9 mouse cellular contexts compared by ENCODE assay signal in the genomic region with DNA sequence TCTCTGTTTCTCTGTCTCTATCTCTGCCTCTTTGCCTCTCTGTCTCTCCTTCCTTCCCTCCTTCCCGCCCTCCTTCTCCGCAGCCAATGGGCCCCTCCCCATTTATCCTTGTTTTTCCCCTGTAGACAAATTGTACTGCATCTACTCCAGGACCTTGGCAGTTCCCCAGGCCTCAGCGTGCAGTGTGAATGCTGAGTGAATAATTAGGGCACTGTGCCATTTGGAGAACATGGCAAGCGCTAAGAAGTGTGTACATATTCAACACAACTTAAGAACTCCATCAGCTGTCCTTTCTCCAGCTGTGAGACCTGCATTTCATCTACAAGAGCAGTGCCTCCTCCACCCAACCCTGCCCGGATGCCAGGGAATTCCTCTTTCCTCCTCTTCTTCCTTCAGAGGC.
DNase-seq lines count a peak whose midpoint lies in the region; ATAC-seq lines count a peak whose summit lies in the region.
"Had no signal": no experiment of that assay in that cellular context is flagged by ENCODE, and none has a peak within 500 bp of the region (broad histone marks: within the 10 kb centered on the region; RNA-seq: fewer than 3 reads in every experiment).

No protein-coding gene starts in this region.

- no peaks in the 10 kb centered on the region for H3K9me3 ChIP-seq in midbrain, embryonic 13.5 days
- H3K9me3 ChIP-seq in midbrain, embryonic 11.5 days (ENCODE audit: control insufficient read depth, low read length): no peaks in the 10 kb centered on the region
- no peaks in the 10 kb centered on the region for H3K9me3 ChIP-seq in liver, embryonic 11.5 days (ENCODE audit: control insufficient read depth, low read length)

- no peak overlapping the region for H3K9ac ChIP-seq in midbrain, embryonic 13.5 days (replicated peaks)
- no peak overlapping the region for H3K9ac ChIP-seq in midbrain, embryonic 11.5 days (ENCODE audit: low read length)
- H3K9ac ChIP-seq in liver, embryonic 11.5 days (ENCODE audit: low read depth, low read length): no peak overlapping the region

- no peak overlapping the region for H3K27ac ChIP-seq in midbrain, embryonic 13.5 days
- H3K27ac ChIP-seq in midbrain, embryonic 11.5 days (ENCODE audit: low read depth, low read length): no peak overlapping the region
- no peak overlapping the region for H3K27ac ChIP-seq in liver, embryonic 11.5 days (ENCODE audit: low read depth, low read length)

- peak; percentile 66 for ATAC-seq in midbrain, embryonic 13.5 days
- ATAC-seq in midbrain, embryonic 11.5 days (ENCODE audit: low FRiP score): no peak
- ATAC-seq in liver, embryonic 11.5 days (replicated peaks; ENCODE audit: low FRiP score): no peak

- no peaks in the 10 kb centered on the region for H3K27me3 ChIP-seq in midbrain, embryonic 13.5 days
- no peaks in the 10 kb centered on the region for H3K27me3 ChIP-seq in midbrain, embryonic 11.5 days (ENCODE audit: control insufficient read depth, insufficient read depth, low read length)
- H3K27me3 ChIP-seq in liver, embryonic 11.5 days (replicated peaks; ENCODE audit: control insufficient read depth, insufficient read depth, low read length): no peaks in the 10 kb centered on the region
- H3K27me3 ChIP-seq: megakaryocyte, embryonic 14.5 days had no signal

- intact Hi-C loops in gastrocnemius, postnatal 14 days (cut with DNase I; ENCODE audit: low total_unique reads): no loop called here

- H3K36me3 ChIP-seq in midbrain, embryonic 13.5 days: no peaks in the 10 kb centered on the region
- no peaks in the 10 kb centered on the region for H3K36me3 ChIP-seq in midbrain, embryonic 11.5 days (ENCODE audit: control insufficient read depth, insufficient read depth, low read length)
- no peaks in the 10 kb centered on the region for H3K36me3 ChIP-seq in liver, embryonic 11.5 days (ENCODE audit: control insufficient read depth, insufficient read depth, low read length)

- no peak overlapping the region for H3K4me3 ChIP-seq in midbrain, embryonic 13.5 days (replicated peaks)
- no peak overlapping the region for H3K4me3 ChIP-seq in midbrain, embryonic 11.5 days (ENCODE audit: low read depth, low read length)
- H3K4me3 ChIP-seq in liver, embryonic 11.5 days (ENCODE audit: low read depth, low read length): no peak overlapping the region
- H3K4me3 ChIP-seq: megakaryocyte, embryonic 14.5 days had no signal

- no peak overlapping the region for H3K4me2 ChIP-seq in midbrain, embryonic 13.5 days (replicated peaks)
- H3K4me2 ChIP-seq in midbrain, embryonic 11.5 days: no peak overlapping the region
- no peak overlapping the region for H3K4me2 ChIP-seq in liver, embryonic 11.5 days

- no peaks in the 10 kb centered on the region for H3K4me1 ChIP-seq in midbrain, embryonic 13.5 days (replicated peaks)
- no peaks in the 10 kb centered on the region for H3K4me1 ChIP-seq in midbrain, embryonic 11.5 days (ENCODE audit: control insufficient read depth, insufficient read depth, low read length)
- no peaks in the 10 kb centered on the region for H3K4me1 ChIP-seq in liver, embryonic 11.5 days (replicated peaks; ENCODE audit: control insufficient read depth, insufficient read depth, low read length)
- H3K4me1 ChIP-seq: megakaryocyte, embryonic 14.5 days had no signal

- DNase-seq in gastrocnemius, postnatal 14 days: peak; percentile 54
- no peak for DNase-seq in gastrocnemius, adult 18-20 months (ENCODE audit: low spot score)
- no peak for DNase-seq in midbrain, embryonic 11.5 days (ENCODE audit: low spot score, missing footprints)
- DNase-seq in frontal cortex, postnatal 36 days (ENCODE audit: low spot score in 2 of 2): peak; percentile 16 to 18
- DNase-seq in right cerebral cortex, postnatal 4 days: peak; percentile 62
- no peak for DNase-seq in liver, embryonic 11.5 days (ENCODE audit: low spot score)
- no peak for DNase-seq in embryo, embryonic 11 days

- WGBS in midbrain, embryonic 13.5 days: 85% methylated on average over 5 of the region's 5 CpGs
- WGBS in midbrain, embryonic 11.5 days: 91% methylated on average over 5 of the region's 5 CpGs
- 78% methylated on average over 5 of the region's 5 CpGs for WGBS in liver, embryonic 11.5 days

Comparison
In these comparisons a context has a peak if more than half of its experiments do, and no peak if none do; other contexts are left out.
1. DNase-seq: peak in gastrocnemius, postnatal 14 days (single experiment), frontal cortex, postnatal 36 days (2 of 2) and right cerebral cortex, postnatal 4 days (single experiment); none in gastrocnemius, adult 18-20 months (single experiment), midbrain, embryonic 11.5 days (single experiment), liver, embryonic 11.5 days (single experiment) and embryo, embryonic 11 days (single experiment).